Mouse (Mus musculus) cerebellum, adult 8-10 months (tissue): ENCODE data around the gene Scamp4.
"Not testable (repeated sequence)": the region's sequence is repeated elsewhere in the genome, so short reads cannot be mapped to it uniquely, and the experiment has no call there.

Source experiments
- DNase-seq: peaks from one replicate; pipeline ENCODE4 v3.0.0; 2022

The Scamp4 gene

GRCm38 (mm10) chr10:80578911-80579310, 23.8 kb upstream of the Scamp4 start:
- no peak for DNase-seq

- no peak for DNase-seq
These were observed 19.6 kb upstream of the Scamp4 start for GRCm38 (mm10) chr10:80583047-80583446.

GRCm38 (mm10) chr10:80584045-80584488, 18.6 kb upstream of the Scamp4 start:
- DNase-seq: peak; percentile 50

GRCm38 (mm10) chr10:80584642-80585552, 17.8 kb upstream of the Scamp4 start:
- no peak for DNase-seq

GRCm38 (mm10) chr10:80585581-80585980, 17.1 kb upstream of the Scamp4 start:
- DNase-seq: no peak

- peak; percentile 39 for DNase-seq
These were observed 16.0 kb upstream of the Scamp4 start for GRCm38 (mm10) chr10:80586407-80587304.

GRCm38 (mm10) chr10:80587305-80587657, 15.4 kb upstream of the Scamp4 start:
- DNase-seq: no peak

- DNase-seq: peak; percentile 31
These were observed 13.4 kb upstream of the Scamp4 start for GRCm38 (mm10) chr10:80589127-80589878.

GRCm38 (mm10) chr10:80589879-80590854, 12.5 kb upstream of the Scamp4 start, which contains the start of gene Abhd17a:
Gene Abhd17a, minus strand, starts transcription at chr10:80590341.
- peak; percentile 90 for DNase-seq

GRCm38 (mm10) chr10:80596318-80596717, 6.4 kb upstream of the Scamp4 start:
- no peak for DNase-seq

- no peak for DNase-seq
These were observed 692 bp downstream of the Scamp4 start for GRCm38 (mm10) chr10:80603364-80603763.

GRCm38 (mm10) chr10:80604001-80604509, 1.4 kb downstream of the Scamp4 start:
- peak; percentile 36 for DNase-seq

GRCm38 (mm10) chr10:80604988-80605387, 2.3 kb downstream of the Scamp4 start:
- DNase-seq: no peak

GRCm38 (mm10) chr10:80605721-80606120, 3.0 kb downstream of the Scamp4 start, which contains the start of gene Gm49322:
Gene Gm49322, plus strand, starts transcription at chr10:80606021.
- DNase-seq: not testable (repeated sequence)

- peak; percentile 44 for DNase-seq
These were observed 3.6 kb downstream of the Scamp4 start for GRCm38 (mm10) chr10:80606306-80606705.

GRCm38 (mm10) chr10:80606737-80607350, 4.2 kb downstream of the Scamp4 start:
- peak; percentile 35 for DNase-seq

GRCm38 (mm10) chr10:80608435-80608834, 5.8 kb downstream of the Scamp4 start:
- no peak for DNase-seq

GRCm38 (mm10) chr10:80609269-80609924, 6.7 kb downstream of the Scamp4 start:
- DNase-seq: peak; percentile 36

GRCm38 (mm10) chr10:80610116-80610785, 7.6 kb downstream of the Scamp4 start:
- peak; percentile 85 for DNase-seq
